Comparison of ENCODE assay signal across 17 mouse cellular contexts in the genomic region with DNA sequence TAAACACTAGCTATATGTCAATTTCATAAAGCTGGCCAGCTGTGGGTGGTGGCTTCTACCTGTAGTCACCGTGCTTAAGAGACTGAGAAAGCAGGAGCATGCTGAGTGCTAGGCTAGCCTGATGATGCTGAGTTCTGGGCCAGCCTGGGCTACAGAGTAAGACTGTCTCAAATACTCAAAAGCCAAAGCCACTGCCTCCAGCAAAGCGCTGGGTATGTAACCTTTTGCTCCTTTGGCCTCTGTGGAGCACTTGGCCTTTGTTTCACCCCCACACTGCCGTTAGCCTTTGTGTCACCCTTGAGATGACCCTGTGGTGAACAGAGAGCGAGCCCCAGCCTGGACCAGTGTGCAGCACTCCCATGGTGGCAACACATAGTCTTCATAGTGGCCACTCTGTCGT.
"Had no signal": no experiment of that assay in that cellular context is flagged by ENCODE, and none has a peak within 500 bp of the region (broad histone marks: within the 10 kb centered on the region; RNA-seq: fewer than 3 reads in every experiment).

No protein-coding gene starts in this region.

- H3K9me3 ChIP-seq: neural tube, embryonic 12.5 days; neural tube, embryonic 13.5 days; neural tube, embryonic 15.5 days; stomach, embryonic 15.5 days had no signal

- DNase-seq: retina, postnatal 1 day; right cerebral cortex, adult 18-20 months; right cerebral cortex, postnatal 14 days; right cerebral cortex, postnatal 25 days; right cerebral cortex, postnatal 4 days; spleen, adult 18-20 months; thymus, adult 18-20 months; thymus, adult 2 months; thymus, postnatal 14 days; thymus, postnatal 25 days; thymus, postnatal 36 days; thymus, postnatal 4 days had no signal

- H3K4me3 ChIP-seq: neural tube, embryonic 12.5 days; neural tube, embryonic 13.5 days; neural tube, embryonic 15.5 days; stomach, embryonic 15.5 days had no signal

- H3K27me3 ChIP-seq: neural tube, embryonic 12.5 days; neural tube, embryonic 13.5 days; neural tube, embryonic 15.5 days; stomach, embryonic 15.5 days had no signal

- H3K4me2 ChIP-seq: neural tube, embryonic 12.5 days; neural tube, embryonic 13.5 days; neural tube, embryonic 15.5 days; stomach, embryonic 15.5 days had no signal

- H3K9ac ChIP-seq: neural tube, embryonic 12.5 days; neural tube, embryonic 13.5 days; neural tube, embryonic 15.5 days; stomach, embryonic 15.5 days had no signal

- H3K36me3 ChIP-seq: neural tube, embryonic 12.5 days; neural tube, embryonic 13.5 days; neural tube, embryonic 15.5 days; stomach, embryonic 15.5 days had no signal

- H3K4me1 ChIP-seq: neural tube, embryonic 12.5 days; neural tube, embryonic 13.5 days; neural tube, embryonic 15.5 days; stomach, embryonic 15.5 days had no signal

- H3K27ac ChIP-seq: neural tube, embryonic 12.5 days; neural tube, embryonic 13.5 days; neural tube, embryonic 15.5 days; stomach, embryonic 15.5 days; stomach, postnatal 0 days had no signal
